ENCODE assay signal across 8 mouse cellular contexts in the genomic region with DNA sequence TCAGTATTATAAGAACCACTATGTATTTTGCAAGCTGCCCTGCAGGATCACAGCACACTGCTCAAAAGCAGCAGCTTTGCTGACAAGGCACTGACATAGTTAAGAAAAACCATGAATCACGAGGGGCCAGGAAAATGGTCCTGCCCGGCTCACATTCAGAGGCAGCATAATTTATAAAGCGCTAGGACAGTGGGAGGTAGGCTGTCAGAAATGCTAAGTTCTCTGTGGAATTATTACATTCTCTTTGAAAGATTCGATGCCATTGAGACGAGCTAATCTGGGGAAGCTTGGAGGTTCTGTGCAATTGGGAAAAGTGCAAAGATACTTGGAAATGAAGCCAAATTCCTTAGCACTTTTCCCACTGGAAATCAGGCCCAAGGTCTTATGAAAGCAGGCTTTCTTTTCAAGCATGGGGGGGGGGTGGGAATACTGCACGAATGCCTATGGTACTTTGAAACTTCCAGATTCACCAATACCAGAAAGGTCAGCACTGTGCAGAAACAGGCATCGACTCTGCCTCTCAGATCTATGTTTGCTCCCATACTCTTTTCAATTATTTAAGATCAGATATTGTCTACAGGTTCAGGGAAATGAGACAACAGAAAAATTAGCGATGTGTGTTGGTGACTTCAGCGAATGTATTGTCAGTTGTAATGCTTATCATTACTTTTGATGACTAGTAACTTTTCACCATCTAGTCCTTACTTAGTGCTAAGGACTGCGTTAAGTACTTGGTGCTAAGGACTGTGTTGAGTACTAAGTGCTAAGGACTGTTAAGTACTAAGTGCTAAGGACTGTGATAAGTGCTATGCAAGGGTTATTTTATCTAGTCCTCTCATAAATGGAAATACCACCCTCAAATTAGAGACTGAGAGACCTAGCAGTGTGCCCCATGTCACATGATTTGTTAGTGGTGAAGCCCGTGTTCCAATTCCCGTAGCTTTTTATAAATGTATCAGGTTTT. TPM values are rescaled to one million over a fixed set of nuclear protein-coding genes. Genes with fewer than 3 reads are reported as not detected.
DNase-seq lines count a peak whose midpoint lies in the region; ATAC-seq and TF ChIP-seq lines count a peak whose summit lies in the region.

No protein-coding gene starts in this region.

- H3K27ac ChIP-seq in lung, embryonic 14.5 days (ENCODE audit: low read depth): no peak overlapping the region
- 0 out of 2 replicates have a peak overlapping the region, but pooled peaks have one; percentile 4 for H3K27ac ChIP-seq in hindbrain, embryonic 16.5 days (ENCODE audit: low read depth, low read length)
- no peak overlapping the region for H3K27ac ChIP-seq in neural tube, embryonic 14.5 days (ENCODE audit: low read depth, low read length)

- ATAC-seq in lung, embryonic 14.5 days (ENCODE audit: insufficient read depth): peak; percentile 55; the same call in 1 of the 2 replicates
- ATAC-seq in hindbrain, embryonic 16.5 days: peak; percentile 58; the same call in 1 of the 2 replicates
- ATAC-seq in neural tube, embryonic 14.5 days (ENCODE audit: low read depth): peak; percentile 54; the same call in 1 of the 2 replicates

- 48% methylated on average over 12 of the region's 12 CpGs for whole genome bisulfite sequencing in lung, embryonic 14.5 days
- WGBS in hindbrain, embryonic 16.5 days: 46% methylated on average over 12 of the region's 12 CpGs
- WGBS in neural tube, embryonic 14.5 days: 41% methylated on average over 12 of the region's 12 CpGs

- no peaks in the 10 kb centered on the region for H3K9me3 ChIP-seq in lung, embryonic 14.5 days (ENCODE audit: low read depth, low read length)
- no peaks in the 10 kb centered on the region for H3K9me3 ChIP-seq in hindbrain, embryonic 16.5 days (ENCODE audit: control insufficient read depth, low read length)
- no peaks in the 10 kb centered on the region for H3K9me3 ChIP-seq in neural tube, embryonic 14.5 days (ENCODE audit: control insufficient read depth, low read length)

- no peaks in the 10 kb centered on the region; the same call in 1 of the 2 replicates for H3K4me1 ChIP-seq in lung, embryonic 14.5 days (ENCODE audit: insufficient read depth)
- H3K4me1 ChIP-seq in hindbrain, embryonic 16.5 days (ENCODE audit: control insufficient read depth, insufficient read depth, low read depth, low read length): peaks cover 9% of the 10 kb centered on the region
- H3K4me1 ChIP-seq in neural tube, embryonic 14.5 days (ENCODE audit: control insufficient read depth, insufficient read depth, low read length): no peaks in the 10 kb centered on the region

- H3K36me3 ChIP-seq in lung, embryonic 14.5 days (ENCODE audit: insufficient read depth): no peaks in the 10 kb centered on the region
- H3K36me3 ChIP-seq in hindbrain, embryonic 16.5 days (ENCODE audit: control insufficient read depth, insufficient read depth, low read length): no peaks in the 10 kb centered on the region
- no peaks in the 10 kb centered on the region for H3K36me3 ChIP-seq in neural tube, embryonic 14.5 days (ENCODE audit: control insufficient read depth, insufficient read depth, low read length)

- H3K27me3 ChIP-seq in lung, embryonic 14.5 days (ENCODE audit: insufficient read depth, low read length): no peaks in the 10 kb centered on the region
- H3K27me3 ChIP-seq in hindbrain, embryonic 16.5 days (replicated peaks; ENCODE audit: control insufficient read depth, insufficient read depth, low read length): no peaks in the 10 kb centered on the region
- H3K27me3 ChIP-seq in neural tube, embryonic 14.5 days (ENCODE audit: control insufficient read depth, insufficient read depth, low read length): no peaks in the 10 kb centered on the region

- no peak overlapping the region; the same call in 1 of the 2 replicates for H3K4me2 ChIP-seq in lung, embryonic 14.5 days
- no peak overlapping the region for H3K4me2 ChIP-seq in hindbrain, embryonic 16.5 days (ENCODE audit: low read length)
- H3K4me2 ChIP-seq in neural tube, embryonic 14.5 days (ENCODE audit: low read depth, low read length): no peak overlapping the region

- no peak overlapping the region for H3K9ac ChIP-seq in lung, embryonic 14.5 days
- no peak overlapping the region for H3K9ac ChIP-seq in hindbrain, embryonic 16.5 days (ENCODE audit: low read depth, low read length)
- no peak overlapping the region for H3K9ac ChIP-seq in neural tube, embryonic 14.5 days (replicated peaks; ENCODE audit: low read depth, low read length)

- DNase-seq in adrenal gland, adult (ENCODE audit: inconsistent age in 2 of 2, low spot score in 1 of 2): peak; percentile 33 to 73
- no peak for DNase-seq in adrenal gland, adult 8-10 months
- DNase-seq in lung, embryonic 14.5 days: peak; percentile 51
- DNase-seq in lung, postnatal 36 days: no peak
- DNase-seq in right cerebral cortex, postnatal 14 days: no peak
- DNase-seq in retina, embryonic 14.5 days (ENCODE audit: low spot score): no peak

- TF ChIP-seq CTCF in lung, embryonic 14.5 days (IDR thresholded peaks at IDR 0.05; ENCODE audit: low read depth): no peak

- H3K4me3 ChIP-seq in lung, embryonic 14.5 days (ENCODE audit: low read depth, low read length): no peak overlapping the region
- H3K4me3 ChIP-seq in hindbrain, embryonic 16.5 days (ENCODE audit: low read length): no peak overlapping the region
- H3K4me3 ChIP-seq in neural tube, embryonic 14.5 days (ENCODE audit: low read depth, low read length): no peak overlapping the region

RNA-seq across cellular contexts. Expression of a gene that starts 28.4 kb away (rescaled TPM):
- 10 to 100 TPM; 21.7 to 45.1 (median 30.5) TPM for total RNA-seq in adrenal gland, adult 8-10 months (2022)
- polyA plus RNA-seq in lung, embryonic 14.5 days (2014; fragmentation: Nextera tagmentation; extraction: Ambion mirVana): 95.0 and 95.7 TPM in 2 replicates
- 197 and 209 TPM in 2 replicates for polyA plus RNA-seq in hindbrain, embryonic 16.5 days (2015; fragmentation: Nextera tagmentation; extraction: Ambion mirVana)
- polyA plus RNA-seq in neural tube, embryonic 14.5 days (2014; fragmentation: Nextera tagmentation; extraction: Ambion mirVana): 216 and 249 TPM in 2 replicates

Comparison
In these comparisons a context has a peak if more than half of its experiments do, and no peak if none do; other contexts are left out.
1. DNase-seq: peak in adrenal gland, adult (2 of 2) and lung, embryonic 14.5 days (single experiment); none in adrenal gland, adult 8-10 months (single experiment), lung, postnatal 36 days (single experiment), right cerebral cortex, postnatal 14 days (single experiment) and retina, embryonic 14.5 days (single experiment).
2. Peak in every context shown above with its lines, with median percentiles within 50 percentile points of each other: ATAC-seq.